Mouse (Mus musculus) layer of hippocampus, postnatal 25 days (tissue): Measurements from ENCODE around the gene Slc15a5. TPM values are rescaled to one million over a fixed set of nuclear protein-coding genes. Genes with fewer than 3 reads are reported as not detected.
"Not testable (repeated sequence)": the region's sequence is repeated elsewhere in the genome, so short reads cannot be mapped to it uniquely, and the experiment has no call there.

Experiments
- DNase-seq, 2 experiments: peaks; one replicate each; pipeline ENCODE4 v3.0.0; 2022; ENCODE audit warnings: mixed read lengths in 2 of 2, low spot score in 1 of 2; ENCODE audit errors: extremely low spot score in 1 of 2
- total RNA-seq, 2 experiments: library from RNA; stranded (reverse); gene quantifications; 2 replicates each; pipeline ENCODE4 v1.2.3; 2021

Gene Slc15a5
- total RNA-seq = under 1 TPM in 1 of 2 experiments, not detected in 1; 0.44 TPM

DNA sequence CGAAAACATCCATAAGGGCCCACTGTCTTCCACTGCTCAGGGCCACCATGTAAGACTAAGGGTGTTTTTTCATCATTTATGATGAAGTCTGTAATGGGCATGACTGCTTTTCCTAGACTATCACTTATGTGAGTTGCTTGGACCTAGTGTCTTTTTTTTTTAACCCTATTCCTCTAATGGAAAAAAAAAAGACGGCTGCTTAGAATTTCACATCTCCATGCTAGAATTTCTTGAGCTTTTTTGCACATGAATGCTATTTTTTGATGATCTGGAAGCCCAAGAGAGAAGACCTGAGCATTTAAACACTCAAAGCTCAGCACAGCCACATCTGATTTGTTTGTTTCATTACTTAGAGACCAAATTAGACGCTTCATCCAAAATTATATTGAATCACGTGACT is at the start of gene Slc15a5:
TSS of gene Slc15a5 (minus strand) at position 101 of the 400 bp plus-strand sequence.
- DNase-seq = no peak

DNA sequence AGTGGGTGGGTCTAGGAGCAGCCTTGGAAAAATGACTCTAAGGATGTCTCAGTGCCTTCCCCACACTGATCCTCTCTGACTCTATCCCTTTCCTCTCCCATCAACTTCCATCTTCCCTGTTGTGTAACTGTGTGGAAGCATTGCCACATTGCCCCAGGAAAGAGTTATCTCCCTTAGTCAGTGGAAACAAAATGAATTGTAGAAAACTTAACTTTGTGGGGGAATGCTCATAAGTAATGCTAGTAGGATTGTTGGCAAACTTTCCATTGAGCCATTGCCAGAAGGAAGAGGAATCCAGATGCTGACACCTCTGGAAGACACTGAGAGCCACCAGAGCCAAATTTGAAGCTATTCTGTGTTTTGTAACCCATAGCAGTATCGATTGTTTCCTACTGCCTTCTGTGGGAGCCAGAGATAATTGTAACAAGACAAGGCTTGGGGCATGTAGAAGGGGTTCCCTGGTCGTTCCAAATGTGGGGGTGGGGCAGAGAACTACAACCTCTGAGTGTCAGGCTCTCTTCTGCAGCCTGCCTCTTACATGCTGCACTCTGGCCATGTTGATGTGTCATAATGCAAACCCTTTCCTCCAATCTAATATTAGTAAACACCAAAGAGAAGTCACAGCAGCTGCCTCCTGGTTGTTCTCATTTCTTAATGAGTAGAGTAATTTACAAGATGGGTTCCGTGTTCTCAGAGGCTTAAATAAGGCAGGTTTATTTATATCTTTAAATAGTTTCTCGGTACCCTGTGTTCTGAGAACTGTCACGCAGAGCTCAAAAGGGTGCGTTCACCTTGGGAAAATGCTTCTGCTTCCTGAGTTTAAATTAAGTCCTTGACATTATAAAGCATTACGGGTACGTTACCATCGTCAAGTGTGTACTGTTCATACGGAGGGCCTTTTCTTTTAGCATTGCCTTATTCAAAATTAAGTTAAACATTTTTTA is 48.9 kb upstream of the Slc15a5 start:
- no peak for DNase-seq

DNA sequence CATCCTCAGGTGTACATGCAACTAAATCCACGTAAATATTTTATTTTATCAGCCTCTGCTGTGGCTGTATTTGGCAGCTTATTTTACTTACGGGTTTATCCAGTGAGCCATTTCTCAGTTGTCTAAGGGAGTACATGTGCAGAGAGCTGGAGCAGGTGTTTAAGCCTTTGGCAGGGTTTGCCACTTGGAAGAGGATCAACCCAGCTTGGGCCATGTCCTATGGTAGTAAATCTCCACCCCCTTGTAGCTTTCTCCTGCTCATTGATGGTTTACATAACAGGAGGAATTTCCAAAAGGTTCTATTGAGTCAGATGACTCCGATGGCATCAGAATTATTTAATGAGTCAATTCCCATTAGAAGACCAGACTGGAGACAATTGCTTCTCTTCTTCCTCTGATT is 37.8 kb upstream of the Slc15a5 start:
- DNase-seq = no peak

DNA sequence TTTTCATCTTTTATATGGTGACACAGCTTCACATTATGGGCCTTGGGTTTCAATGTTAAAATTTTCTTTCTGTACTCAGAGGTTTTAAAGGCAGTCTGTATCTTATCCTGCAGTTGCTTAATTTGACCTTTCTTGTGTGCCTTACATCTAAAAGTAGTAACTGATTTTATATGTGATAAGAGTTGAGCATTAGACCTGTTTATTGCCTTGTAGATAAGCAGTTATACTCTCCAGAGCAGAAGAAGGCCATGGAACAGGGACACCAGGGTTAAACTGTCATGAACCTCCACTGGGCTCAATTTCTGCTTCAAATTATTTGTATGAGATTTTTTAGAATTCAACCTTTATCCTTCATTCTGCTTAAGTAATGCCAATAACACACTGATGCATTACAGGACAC is 24.8 kb upstream of the Slc15a5 start:
- DNase-seq = no peak

DNA sequence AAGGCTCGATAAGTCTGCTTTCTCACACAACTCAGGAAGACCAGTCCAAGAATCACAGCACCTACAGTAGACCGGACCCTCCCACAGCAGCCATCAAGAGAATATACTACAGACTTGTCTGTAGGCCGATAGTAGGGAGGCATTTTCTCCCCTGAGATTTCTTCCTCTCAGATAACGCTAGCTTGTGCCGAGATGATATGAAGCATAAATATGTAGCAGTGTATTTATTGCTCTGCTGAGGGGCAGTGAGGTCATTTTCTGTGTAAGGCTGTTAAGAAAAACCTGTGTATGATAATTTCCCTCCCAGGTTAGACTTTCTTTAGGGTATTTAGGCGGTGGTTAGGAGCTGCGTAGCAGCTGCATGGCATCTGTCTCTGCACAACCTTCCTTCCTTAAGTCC is 23.2 kb upstream of the Slc15a5 start:
- DNase-seq = no peak

DNA sequence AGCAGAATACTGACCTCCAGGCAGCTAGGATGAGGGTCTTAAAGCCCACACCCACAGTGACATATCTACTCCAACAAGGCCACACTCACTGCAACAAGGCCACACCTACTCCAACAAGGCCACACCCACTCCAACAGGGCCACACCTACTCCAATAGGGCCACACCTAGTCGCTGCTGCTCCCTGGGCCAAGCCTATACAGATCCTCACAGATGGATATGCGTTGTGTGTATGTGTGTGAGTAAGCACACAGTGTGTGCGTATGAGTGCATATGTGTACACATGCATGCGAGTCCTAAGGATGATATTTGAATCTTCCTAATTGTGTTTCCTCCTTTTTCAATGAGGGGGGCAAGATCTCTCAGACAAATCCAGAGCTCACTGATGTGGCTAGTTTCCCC is 22.1 kb upstream of the Slc15a5 start:
- no peak for DNase-seq

DNA sequence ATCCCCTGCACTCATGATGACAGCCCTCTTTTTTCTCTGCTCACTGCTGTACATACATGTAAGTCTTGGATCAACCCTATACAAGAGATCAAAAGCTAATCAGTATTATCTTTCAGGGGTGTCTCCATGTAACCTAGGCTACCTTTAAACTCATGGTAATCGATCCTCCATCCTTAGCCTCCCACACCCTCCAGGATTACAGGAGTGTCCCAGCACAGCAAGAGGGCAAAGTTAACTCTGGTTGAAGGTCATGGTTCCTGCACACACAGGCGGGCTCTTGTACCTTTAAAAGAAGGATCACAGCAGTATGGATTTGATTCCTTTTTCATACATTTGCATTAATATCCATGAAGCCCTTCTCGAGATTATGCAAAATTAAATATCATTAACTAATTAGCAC is 19.9 kb upstream of the Slc15a5 start:
- DNase-seq = no peak

DNA sequence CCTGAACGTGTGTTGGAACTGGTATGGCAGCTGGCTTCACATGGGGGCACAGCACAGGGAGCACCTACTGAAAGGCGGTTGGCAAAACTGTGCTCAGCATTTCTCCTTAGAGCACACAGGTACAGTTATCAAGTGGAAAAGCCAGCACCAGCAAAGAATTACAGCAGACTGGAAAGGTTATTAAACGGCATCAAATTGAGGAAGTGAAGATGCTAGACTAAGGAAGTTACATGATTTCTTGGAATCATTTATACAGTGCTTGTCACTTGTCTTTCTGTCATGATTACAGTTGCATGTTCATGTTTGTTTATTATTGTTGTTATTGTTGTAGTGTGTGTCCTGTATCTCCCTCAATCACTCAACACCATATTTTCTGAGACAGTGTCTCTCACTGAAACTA is 15.3 kb upstream of the Slc15a5 start:
- DNase-seq = no peak

DNA sequence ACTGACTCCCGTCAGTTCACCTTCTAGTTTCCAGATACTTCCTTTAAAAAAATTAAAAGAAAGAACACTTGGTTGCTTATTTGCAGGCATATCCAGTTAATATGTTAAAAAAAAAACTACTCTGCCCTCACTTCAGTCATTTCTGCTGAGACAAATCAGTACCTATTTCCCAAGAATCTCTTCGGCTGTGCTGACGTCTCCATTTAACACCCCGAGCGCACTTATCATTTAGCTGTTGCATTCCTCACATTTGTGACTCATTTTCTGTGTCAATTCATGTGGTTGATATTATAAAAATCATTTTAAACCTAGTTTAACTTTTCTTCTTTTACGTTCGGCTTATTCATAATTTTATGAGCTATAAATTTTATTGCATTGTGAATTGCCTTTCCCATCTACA is 12.7 kb upstream of the Slc15a5 start:
- DNase-seq = no peak

DNA sequence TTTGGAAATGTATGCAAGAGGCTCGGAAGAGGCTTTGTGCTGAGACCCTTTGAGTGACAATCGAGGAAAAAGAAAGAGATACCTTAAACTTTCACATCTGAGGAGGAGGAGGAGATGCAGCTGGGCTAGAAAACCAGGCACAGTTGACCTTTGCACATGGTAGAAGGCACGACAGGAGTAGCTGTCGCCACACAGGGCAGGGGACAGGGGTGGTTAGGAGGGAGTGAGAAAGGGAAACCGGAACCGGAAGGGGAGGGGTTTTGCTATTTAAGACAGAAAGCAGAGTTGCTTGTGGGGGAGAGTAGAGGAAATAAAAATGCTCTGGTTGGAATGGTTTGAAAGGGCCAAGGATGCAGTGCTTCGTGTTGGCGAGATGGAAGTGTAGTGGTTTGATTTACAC is 9.4 kb upstream of the Slc15a5 start:
- DNase-seq = no peak

DNA sequence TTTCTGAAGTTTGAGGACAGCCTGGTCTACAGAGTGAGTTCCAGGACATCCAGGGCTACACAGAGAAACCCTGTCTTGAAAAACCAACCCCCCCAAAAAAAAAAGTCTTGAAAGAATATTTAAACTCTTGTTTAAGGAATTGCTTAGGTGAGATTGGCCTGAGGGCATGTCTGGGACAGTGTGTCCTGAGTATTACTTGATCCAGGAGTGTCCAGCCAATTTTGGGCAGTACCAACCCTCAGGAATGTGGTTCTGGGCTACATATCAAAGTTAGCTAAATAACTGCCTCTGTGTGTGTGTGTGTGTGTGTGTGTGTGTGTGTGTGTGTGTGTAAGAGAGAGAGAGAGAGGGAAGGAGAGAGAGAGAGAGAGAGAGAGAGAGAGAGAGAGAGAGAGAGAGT is 6.7 kb upstream of the Slc15a5 start:
- not testable (repeated sequence) for DNase-seq

DNA sequence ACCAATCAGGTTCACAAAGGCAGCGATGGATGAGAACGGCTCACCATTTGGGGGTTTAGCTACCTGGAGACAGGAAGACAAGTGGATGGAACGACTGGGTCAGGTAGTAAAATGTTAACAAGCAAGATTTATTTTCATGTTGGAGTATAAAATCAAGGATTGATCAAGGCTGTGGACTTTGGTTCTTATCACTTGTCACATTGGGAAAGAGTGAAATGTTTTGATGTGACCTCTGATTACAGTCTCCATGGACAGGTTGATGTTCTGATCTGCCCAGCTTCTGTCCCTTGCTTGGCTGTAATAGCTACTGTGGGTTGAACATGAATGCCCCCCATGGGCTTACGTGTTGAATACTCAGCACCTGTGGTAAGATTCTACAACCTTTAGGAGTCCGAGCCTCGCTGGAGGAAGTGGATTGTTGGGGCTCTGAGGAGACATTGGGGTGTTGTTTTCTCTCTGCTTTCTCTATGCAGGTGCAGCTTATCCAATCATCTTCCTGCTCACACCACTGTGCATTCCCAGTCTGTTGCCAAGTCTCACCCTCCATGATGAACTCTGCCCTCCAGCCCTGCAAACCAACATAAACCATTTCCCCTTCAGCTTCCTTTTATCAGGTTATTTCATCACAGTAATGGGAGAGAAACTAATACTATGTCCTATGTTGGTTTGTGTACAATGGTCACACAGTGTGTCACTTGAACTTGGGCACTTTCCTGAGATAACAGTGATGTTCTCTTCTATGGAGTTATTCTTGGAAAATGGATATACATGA is 1.2 kb upstream of the Slc15a5 start:
- no peak for DNase-seq

DNA sequence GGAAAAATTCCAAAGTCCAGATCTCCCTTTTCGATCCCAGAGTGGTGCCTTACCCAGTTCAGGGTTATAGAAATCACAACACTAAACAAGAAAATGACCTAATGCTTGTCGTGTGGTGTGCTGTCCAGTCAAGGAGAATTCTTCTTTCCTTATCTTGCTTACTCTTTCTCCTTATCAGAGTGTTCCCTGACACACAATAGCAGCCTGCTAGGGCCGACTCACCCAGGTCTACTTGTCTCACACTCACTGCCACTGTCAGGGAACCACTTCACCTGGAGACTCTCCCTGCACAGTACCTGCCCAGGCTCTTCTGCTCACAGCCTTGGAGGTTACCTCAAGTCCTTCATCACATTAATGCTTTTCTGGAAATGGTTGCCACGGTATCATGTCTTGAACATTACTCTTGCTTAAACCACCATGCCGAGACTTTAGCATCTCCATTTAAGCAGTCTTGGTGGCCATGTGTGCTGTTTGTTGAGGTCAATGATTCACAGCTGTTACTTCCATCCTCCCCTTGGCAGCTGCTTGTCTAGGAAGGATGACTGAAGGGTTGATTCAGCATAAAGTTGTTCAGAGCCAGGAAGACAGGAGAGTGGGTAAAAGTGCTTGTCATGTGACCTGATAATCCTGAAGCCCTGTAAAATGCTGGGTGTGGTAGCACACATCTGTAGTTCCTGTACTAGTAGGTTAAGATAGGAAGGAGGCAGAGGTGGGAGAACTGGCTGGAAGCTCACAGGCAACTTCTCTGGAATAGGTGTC is 1.9 kb downstream of the Slc15a5 start:
- DNase-seq = no peak

DNA sequence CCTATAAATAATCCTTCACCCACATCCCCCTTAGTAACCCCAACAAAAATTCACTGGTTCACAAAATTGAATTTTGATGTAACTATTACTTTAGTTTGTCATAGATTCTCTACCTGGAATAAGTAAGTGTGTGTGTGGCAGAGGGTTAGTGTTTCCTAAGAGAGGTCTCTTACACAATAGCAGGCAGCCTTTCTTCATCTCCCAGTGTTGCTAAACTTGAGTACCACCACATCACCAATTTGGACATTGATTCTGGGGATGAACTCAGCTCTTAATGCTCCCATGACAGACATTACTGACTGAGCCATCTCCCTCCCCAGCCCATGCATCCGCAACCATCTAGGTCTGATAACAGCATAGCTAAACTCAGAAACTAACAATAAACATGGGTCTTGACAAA is 4.0 kb downstream of the Slc15a5 start:
- no peak for DNase-seq

DNA sequence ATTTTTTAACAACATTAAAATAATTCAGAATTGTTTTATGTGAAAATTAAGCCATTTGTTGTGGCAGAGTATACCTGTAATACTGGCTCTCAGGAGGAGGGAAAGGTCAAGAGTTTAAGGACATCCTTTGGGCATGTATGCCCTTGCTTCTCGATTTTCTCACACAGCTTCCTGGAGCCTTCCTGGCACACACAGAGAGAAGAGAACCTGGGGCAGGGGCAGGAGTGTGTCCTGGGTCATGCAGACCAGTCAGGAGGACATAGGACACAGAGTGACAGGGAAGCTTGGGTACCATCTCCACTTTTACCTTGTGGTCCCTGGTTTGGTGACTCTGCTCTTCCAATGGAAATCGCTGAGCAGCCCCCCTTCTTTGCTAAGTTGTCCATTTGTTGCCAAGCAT is 6.2 kb downstream of the Slc15a5 start:
- DNase-seq = no peak

DNA sequence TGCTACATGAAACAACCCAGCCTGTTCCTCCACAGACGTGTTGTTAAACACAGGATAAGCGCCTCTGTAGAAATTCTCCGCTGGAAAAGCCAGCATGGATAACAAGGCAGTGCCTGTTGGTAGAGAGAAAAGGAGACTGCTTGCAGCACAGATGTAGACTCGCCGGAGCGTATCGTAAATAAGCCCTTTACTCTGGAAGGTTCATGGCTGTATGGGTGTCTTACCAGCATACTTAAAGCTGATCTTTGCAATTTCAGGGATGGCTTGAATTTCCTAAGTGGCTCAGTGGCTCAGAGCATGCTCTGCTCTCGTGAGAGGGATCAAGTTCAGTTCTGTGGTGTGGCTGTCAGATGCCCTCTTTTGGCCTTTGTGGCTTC is 6.8 kb downstream of the Slc15a5 start:
- no peak for DNase-seq

DNA sequence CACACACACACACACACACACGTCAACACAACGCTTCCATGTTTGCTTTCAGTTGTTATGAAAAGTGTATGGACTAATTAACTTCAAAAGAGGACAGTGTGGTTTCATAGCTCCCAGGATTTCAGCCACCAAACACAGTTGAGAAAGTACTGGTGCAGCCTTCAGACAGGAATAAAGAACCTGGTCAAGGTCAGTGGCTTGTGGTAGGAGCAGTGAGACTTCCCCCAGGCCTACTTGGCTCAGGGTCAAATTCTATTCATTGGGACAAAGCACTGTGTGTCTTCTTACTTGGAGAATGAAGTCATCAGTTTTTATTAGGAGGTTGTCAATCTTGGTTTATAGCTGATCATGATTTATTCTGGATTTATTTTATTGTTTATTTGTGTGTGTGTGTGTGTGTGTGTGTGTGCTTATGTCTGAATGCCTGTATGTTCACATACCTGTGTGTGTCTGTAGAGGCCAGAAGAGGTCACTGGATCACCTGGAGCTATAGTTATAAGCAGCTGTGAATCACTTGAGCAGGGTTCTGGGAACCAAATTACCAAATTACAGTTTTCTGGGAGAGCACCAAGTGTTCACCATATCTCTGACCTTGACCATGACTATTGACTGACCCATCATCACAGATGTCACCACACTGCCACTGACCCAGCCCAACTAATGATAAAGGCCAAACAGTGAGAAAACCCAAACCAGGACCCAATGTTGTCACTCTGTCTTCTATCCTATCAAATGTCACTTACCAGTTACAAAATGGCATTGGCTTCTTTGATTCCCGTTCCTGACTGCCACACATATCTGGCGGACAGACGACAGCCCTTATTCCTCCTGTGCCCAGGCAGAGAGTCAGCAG is 7.4 kb downstream of the Slc15a5 start:
- DNase-seq = no peak

DNA sequence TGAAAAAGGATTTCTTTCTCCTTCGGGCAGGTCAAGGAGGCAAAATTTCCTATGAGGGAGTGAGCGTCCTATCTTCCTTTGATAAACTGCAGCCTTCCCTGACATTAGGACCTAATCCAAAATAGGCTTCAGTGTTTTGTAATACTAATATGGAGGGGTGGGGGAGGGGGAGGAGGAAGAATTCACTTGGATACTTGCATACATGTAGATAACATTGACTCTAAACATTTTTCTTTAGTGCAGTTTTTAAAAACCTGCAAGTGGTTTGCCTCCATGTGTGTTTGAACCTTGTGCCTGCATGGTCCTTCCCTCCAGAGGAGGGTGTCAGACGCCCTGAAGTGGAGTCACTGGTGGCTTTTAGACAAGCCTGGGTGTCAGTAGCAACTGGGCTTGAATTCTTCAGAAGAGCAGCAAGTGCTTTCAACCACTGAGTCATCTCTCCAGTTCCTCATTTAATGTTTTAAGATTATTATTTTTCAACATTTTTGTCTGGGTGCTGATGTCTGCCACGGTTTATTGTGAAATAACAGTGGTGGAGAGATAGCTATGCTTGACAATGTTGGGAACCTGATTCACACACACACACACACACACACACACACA is 8.1 kb downstream of the Slc15a5 start:
- no peak for DNase-seq

DNA sequence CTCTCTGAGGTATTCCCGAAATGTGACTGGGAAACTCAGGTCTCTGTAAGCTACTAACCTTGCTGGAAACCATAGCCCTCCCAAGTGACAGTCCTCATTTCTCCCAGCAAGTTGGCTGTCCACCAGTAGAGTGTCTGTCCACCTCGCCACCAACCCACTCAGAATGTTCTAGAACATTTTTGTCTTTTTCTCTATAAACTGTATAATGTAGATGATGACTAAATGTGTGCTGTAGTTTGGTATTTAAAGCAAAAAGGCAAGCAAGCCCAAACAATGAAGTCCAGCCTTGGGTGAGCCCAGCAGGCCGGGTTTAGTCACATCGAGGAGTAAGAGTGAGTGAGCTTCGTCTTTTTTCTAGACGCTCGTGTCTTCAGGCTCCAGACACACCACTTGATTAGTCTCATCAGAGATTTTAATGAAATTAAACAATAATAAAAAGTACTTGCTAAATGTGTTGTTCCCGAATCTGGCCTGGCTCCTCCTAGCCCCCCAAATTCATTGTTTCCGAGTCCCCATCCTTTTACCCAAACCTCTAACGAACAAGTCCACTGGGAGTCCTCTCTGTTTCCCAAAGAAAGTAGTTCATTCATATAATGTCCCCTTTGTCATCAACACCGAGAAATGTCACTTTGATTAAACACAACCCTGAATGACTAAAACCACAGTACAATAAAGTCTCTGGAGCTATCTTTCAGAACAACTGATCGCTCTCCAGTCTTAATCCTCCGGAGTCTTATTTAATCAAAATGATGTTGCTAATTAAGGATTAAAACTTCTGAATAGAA is 8.8 kb downstream of the Slc15a5 start:
- DNase-seq = no peak
